Mouse (Mus musculus): ENCODE measurements around the gene 4933402J07Rik. TPM values are rescaled to one million over a fixed set of nuclear protein-coding genes. Genes with fewer than 3 reads are reported as not detected.

4933402J07Rik gene
- polyA plus RNA-seq, 1 experiment from 2014 or later = not detected

GRCm38 (mm10) chr8:87620225-87620624 lies 56.6 kb downstream of the 4933402J07Rik start:
- no peak overlapping the region for H3K27ac ChIP-seq (replicated peaks)
- H3K4me1 ChIP-seq = peaks cover 5% of the 10 kb centered on the region; the same call in 1 of the 2 replicates
- no peak overlapping the region for H3K4me3 ChIP-seq
- no peaks in the 10 kb centered on the region for H3K36me3 ChIP-seq
- peaks cover 38% of the 10 kb centered on the region for H3K27me3 ChIP-seq (replicated peaks)
- no peak overlapping the region for H3K9ac ChIP-seq
- 66% methylated on average over 6 of the region's 6 CpGs for WGBS
- H3K4me2 ChIP-seq = no peak overlapping the region
- ATAC-seq (ENCODE audit: extremely low read depth, insufficient number of reproducible peaks, low FRiP score, low TSS enrichment) = no peak
- no peaks in the 10 kb centered on the region for H3K9me3 ChIP-seq

- Histone ChIP-seq H3K27ac (replicated peaks) (no peak overlapping the region), H3K27me3 (replicated peaks) (peaks cover 29% of the 10 kb centered on the region), H3K9ac (no peak overlapping the region), H3K4me1 (peaks cover 5% of the 10 kb centered on the region; the same call in 1 of the 2 replicates), H3K9me3 (0 out of 2 replicates have a peak, but pooled peaks cover 3% of the 10 kb centered on the region), H3K36me3 (no peaks in the 10 kb centered on the region), H3K4me2 (no peak overlapping the region), H3K4me3 (no peak overlapping the region)
- ATAC-seq (ENCODE audit: extremely low read depth, insufficient number of reproducible peaks, low FRiP score, low TSS enrichment) = no peak
- 79% methylated on average over 12 of the region's 12 CpGs for WGBS
Measured at GRCm38 (mm10) chr8:87621181-87621580, 57.5 kb downstream of the 4933402J07Rik start.

GRCm38 (mm10) chr8:87629656-87630055 lies 66.0 kb downstream of the 4933402J07Rik start:
- Histone ChIP-seq H3K4me2 (no peak overlapping the region), H3K9me3 (0 out of 2 replicates have a peak, but pooled peaks cover 3% of the 10 kb centered on the region), H3K27ac (replicated peaks) (no peak overlapping the region), H3K27me3 (replicated peaks) (no peaks in the 10 kb centered on the region; the same call in 1 of the 2 replicates), H3K4me1 (peaks cover 3% of the 10 kb centered on the region; the same call in 1 of the 2 replicates), H3K4me3 (no peak overlapping the region), H3K9ac (no peak overlapping the region), H3K36me3 (no peaks in the 10 kb centered on the region)
- ATAC-seq (ENCODE audit: extremely low read depth, insufficient number of reproducible peaks, low FRiP score, low TSS enrichment) = no peak
- WGBS = 54% methylated on average over 6 of the region's 6 CpGs

GRCm38 (mm10) chr8:87631776-87632175 lies 68.1 kb downstream of the 4933402J07Rik start:
- no peaks in the 10 kb centered on the region for H3K9me3 ChIP-seq
- WGBS = 58% methylated on average over 7 of the region's 7 CpGs
- ATAC-seq (ENCODE audit: extremely low read depth, insufficient number of reproducible peaks, low FRiP score, low TSS enrichment) = no peak

GRCm38 (mm10) chr8:87636226-87636742 lies 72.6 kb downstream of the 4933402J07Rik start:
- no peaks in the 10 kb centered on the region for H3K9me3 ChIP-seq
- H3K36me3 ChIP-seq = no peaks in the 10 kb centered on the region
- 61% methylated on average over 11 of the region's 11 CpGs for WGBS
- peaks cover 3% of the 10 kb centered on the region; the same call in 1 of the 2 replicates for H3K4me1 ChIP-seq
- H3K9ac ChIP-seq = no peak overlapping the region
- H3K4me2 ChIP-seq = no peak overlapping the region
- no peak for ATAC-seq (ENCODE audit: extremely low read depth, insufficient number of reproducible peaks, low FRiP score, low TSS enrichment)
- peaks cover 6% of the 10 kb centered on the region; the same call in 1 of the 2 replicates for H3K27me3 ChIP-seq (replicated peaks)
- H3K4me3 ChIP-seq = no peak overlapping the region
- H3K27ac ChIP-seq (replicated peaks) = no peak overlapping the region

More at GRCm38 (mm10) chr8:87631776-87632175, 68.1 kb downstream of the 4933402J07Rik start:
- Histone ChIP-seq H3K4me3 (no peak overlapping the region), H3K9ac (no peak overlapping the region), H3K27ac (replicated peaks) (no peak overlapping the region), H3K4me2 (no peak overlapping the region), H3K4me1 (peaks cover 3% of the 10 kb centered on the region; the same call in 1 of the 2 replicates), H3K36me3 (no peaks in the 10 kb centered on the region), H3K27me3 (replicated peaks) (no peaks in the 10 kb centered on the region; the same call in 1 of the 2 replicates)

Other genes with a start within 250 kb of the 4933402J07Rik start
- gene Cbln1, start 91.2 kb upstream of the 4933402J07Rik start, polyA plus RNA-seq (2015; fragmentation: Nextera tagmentation; extraction: Ambion mirVana) = 0.08 and 0.09 TPM in 2 replicates

Data from heart, embryonic 13.5 days (tissue).